Comparison of ENCODE assay signal across 10 mouse cellular contexts in the genomic region with DNA sequence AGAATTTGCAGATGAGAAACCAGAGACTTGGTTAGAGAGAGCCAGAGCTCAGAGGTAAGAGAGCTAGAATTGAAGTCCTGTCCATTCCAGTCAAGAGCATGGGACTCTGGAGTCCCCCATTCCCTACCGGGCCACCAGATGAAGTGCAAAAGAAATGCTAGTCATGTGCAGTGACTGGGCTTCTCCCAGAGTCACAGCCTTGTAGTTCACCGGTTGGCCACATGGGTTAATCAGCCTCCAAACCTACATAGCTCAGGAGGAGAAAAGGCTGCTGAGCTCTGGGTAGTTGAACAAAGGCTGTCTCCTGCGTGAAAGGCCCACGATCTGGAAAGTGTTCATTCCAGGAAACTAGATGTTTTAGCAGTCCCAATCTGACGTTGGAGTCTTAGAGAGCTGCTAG. TPM values are rescaled to one million over a fixed set of nuclear protein-coding genes. Genes with fewer than 3 reads are reported as not detected.
A peak's percentile ranks its signal among the peaks of the same experiment; 100 is the strongest.
DNase-seq lines count a peak whose midpoint lies in the region; ATAC-seq and TF ChIP-seq lines count a peak whose summit lies in the region.
"Had no signal": no experiment of that assay in that cellular context is flagged by ENCODE, and none has a peak within 500 bp of the region (broad histone marks: within the 10 kb centered on the region; RNA-seq: fewer than 3 reads in every experiment).

No protein-coding gene starts in this region.

- no peak for TF ChIP-seq POLR2A in limb, embryonic 14.5 days (IDR thresholded peaks at IDR 0.05; ENCODE audit: borderline replicate concordance, extremely low read depth, insufficient read depth, insufficient read length)

- no peak overlapping the region for H3K9ac ChIP-seq in hindbrain, embryonic 12.5 days
- no peak overlapping the region for H3K9ac ChIP-seq in limb, embryonic 14.5 days (ENCODE audit: low read depth, low read length, severe bottlenecking)
- H3K9ac ChIP-seq: embryonic facial prominence, embryonic 12.5 days; limb, embryonic 15.5 days had no signal

- H3K9me3 ChIP-seq in hindbrain, embryonic 10.5 days = no peaks in the 10 kb centered on the region
- H3K9me3 ChIP-seq in hindbrain, embryonic 12.5 days (replicated peaks) = no peaks in the 10 kb centered on the region
- H3K9me3 ChIP-seq in limb, embryonic 14.5 days (ENCODE audit: control insufficient read depth, low read length) = no peaks in the 10 kb centered on the region
- H3K9me3 ChIP-seq: embryonic facial prominence, embryonic 12.5 days; limb, embryonic 15.5 days had no signal

- peak; percentile 69 for DNase-seq in hindbrain, embryonic 10.5 days (ENCODE audit: low spot score)
- DNase-seq in ES-CJ7 (ENCODE audit: low read depth, low spot score) = peak; percentile 91
- DNase-seq in c-Kit-positive CD71-positive TER-119-negative erythroid progenitor cells, embryonic 14.5 days (ENCODE audit: low read depth) = peak; percentile 19
- DNase-seq in heart, postnatal 4 days = peak; percentile 64
- DNase-seq in limb, embryonic 14.5 days (ENCODE audit: low spot score) = peak; percentile 35
- peak; percentile 72 for DNase-seq in testis, postnatal 10 days (ENCODE audit: low spot score)
- no peak for DNase-seq in left cerebral cortex, adult 11 months (ENCODE audit: low spot score)

- H3K27ac ChIP-seq in hindbrain, embryonic 10.5 days = no peak overlapping the region
- no peak overlapping the region for H3K27ac ChIP-seq in hindbrain, embryonic 12.5 days
- H3K27ac ChIP-seq in limb, embryonic 14.5 days (replicated peaks; ENCODE audit: low read depth, low read length) = no peak overlapping the region
- H3K27ac ChIP-seq: embryonic facial prominence, embryonic 12.5 days; limb, embryonic 15.5 days had no signal

- H3K4me2 ChIP-seq in hindbrain, embryonic 12.5 days (replicated peaks) = no peak overlapping the region
- H3K4me2 ChIP-seq in limb, embryonic 14.5 days (replicated peaks; ENCODE audit: low read depth, low read length, severe bottlenecking) = no peak overlapping the region
- H3K4me2 ChIP-seq: embryonic facial prominence, embryonic 12.5 days; limb, embryonic 15.5 days had no signal

- H3K4me3 ChIP-seq in hindbrain, embryonic 10.5 days = no peak overlapping the region
- no peak overlapping the region for H3K4me3 ChIP-seq in hindbrain, embryonic 12.5 days
- no peak overlapping the region for H3K4me3 ChIP-seq in limb, embryonic 14.5 days (replicated peaks; ENCODE audit: low read length)
- H3K4me3 ChIP-seq: embryonic facial prominence, embryonic 12.5 days; limb, embryonic 15.5 days had no signal

- peaks cover 18% of the 10 kb centered on the region for H3K4me1 ChIP-seq in hindbrain, embryonic 10.5 days (replicated peaks)
- 0 out of 2 replicates have a peak, but pooled peaks cover 4% of the 10 kb centered on the region for H3K4me1 ChIP-seq in hindbrain, embryonic 12.5 days
- H3K4me1 ChIP-seq in limb, embryonic 14.5 days (ENCODE audit: control insufficient read depth, insufficient read depth, low read length) = peaks cover 5% of the 10 kb centered on the region; the same call in 1 of the 2 replicates

- H3K27me3 ChIP-seq in hindbrain, embryonic 10.5 days (ENCODE audit: insufficient read depth, poor library complexity, severe bottlenecking) = peaks cover 16% of the 10 kb centered on the region; the same call in 1 of the 2 replicates
- peaks cover 11% of the 10 kb centered on the region for H3K27me3 ChIP-seq in hindbrain, embryonic 12.5 days
- H3K27me3 ChIP-seq in limb, embryonic 14.5 days (ENCODE audit: control insufficient read depth, insufficient read depth, low read length) = no peaks in the 10 kb centered on the region

- 16% methylated on average over 5 of the region's 5 CpGs for WGBS in hindbrain, embryonic 10.5 days
- 15% methylated on average over 5 of the region's 5 CpGs for WGBS in hindbrain, embryonic 12.5 days
- 27% methylated on average over 5 of the region's 5 CpGs for WGBS in limb, embryonic 14.5 days

- no peaks in the 10 kb centered on the region for H3K36me3 ChIP-seq in hindbrain, embryonic 10.5 days
- H3K36me3 ChIP-seq in hindbrain, embryonic 12.5 days = no peaks in the 10 kb centered on the region
- H3K36me3 ChIP-seq in limb, embryonic 14.5 days (ENCODE audit: control insufficient read depth, insufficient read depth, low read length) = no peaks in the 10 kb centered on the region
- H3K36me3 ChIP-seq: embryonic facial prominence, embryonic 12.5 days; limb, embryonic 15.5 days had no signal

- no peak for ATAC-seq in hindbrain, embryonic 12.5 days (ENCODE audit: low FRiP score)
- ATAC-seq in limb, embryonic 14.5 days (ENCODE audit: low FRiP score, low read depth) = 0 out of 2 replicates have a peak, but pooled peaks have one; percentile 62

RNA-seq across cellular contexts. Expression of a gene that starts 24.8 kb away (rescaled TPM):
- 30.8 and 32.4 TPM in 2 replicates for polyA plus RNA-seq in hindbrain, embryonic 10.5 days (2016; fragmentation: Nextera tagmentation; extraction: Ambion mirVana)
- polyA plus RNA-seq in hindbrain, embryonic 12.5 days (2016; fragmentation: Nextera tagmentation; extraction: Ambion mirVana) = 38.8 and 46.5 TPM in 2 replicates
- 10 to 100 TPM; 10.1 to 11.5 TPM for total RNA-seq in heart, postnatal 4 days (2021)
- polyA plus RNA-seq in limb, embryonic 14.5 days (2012; rRNA removed) = 68.1 and 102 TPM in 2 replicates
- polyA plus RNA-seq in limb, embryonic 14.5 days (2014; fragmentation: Nextera tagmentation; extraction: Ambion mirVana) = 70.0 and 90.7 TPM in 2 replicates
